Mouse (Mus musculus) adrenal gland, adult 18-20 months (tissue): ENCODE data around the gene Fth1. TPM values are rescaled to one million over a fixed set of nuclear protein-coding genes. Genes with fewer than 3 reads are reported as not detected.
A peak's percentile ranks its signal among the peaks of the same experiment; 100 is the strongest.
"Not testable (repeated sequence)": the region's sequence is repeated elsewhere in the genome, so short reads cannot be mapped to it uniquely, and the experiment has no call there.

Experiments
- DNase-seq, 2 experiments: peaks; one replicate each; pipeline ENCODE4 v3.0.0; 2021 to 2022; ENCODE audit warnings: low spot score in 2 of 2
- total RNA-seq, 2 experiments: library from RNA; stranded (reverse); gene quantifications; 1 replicate in 1 of 2; 2 replicates in 1 of 2; pipeline ENCODE4 v1.2.3; 2021

Gene Fth1
- total RNA-seq, 2 experiments from 2014 or later = 3,118 to 4,182 TPM

- no peak for DNase-seq
Measured at GRCm38 (mm10) chr19:9957965-9958364, 22.4 kb upstream of the Fth1 start.

DNA sequence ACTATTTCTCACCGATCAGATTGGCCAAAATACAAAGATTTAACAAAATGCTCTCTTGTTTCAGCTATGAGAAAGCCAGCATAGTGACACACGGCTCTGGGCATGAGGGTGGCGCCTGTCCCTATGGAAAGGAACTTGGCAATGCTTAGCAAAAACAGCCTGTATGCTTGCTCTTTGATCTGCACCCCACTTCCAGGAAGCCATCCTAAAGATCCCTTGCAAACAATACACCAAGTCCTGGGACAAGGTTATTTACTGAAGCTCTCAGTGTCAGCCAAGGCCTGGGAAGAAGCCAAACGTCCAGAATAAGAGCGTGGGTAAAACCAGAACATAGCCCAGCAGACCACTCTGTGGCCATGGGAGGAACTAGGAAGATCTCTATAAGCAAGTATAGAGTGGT is 19.6 kb upstream of the Fth1 start:
- no peak for DNase-seq

GRCm38 (mm10) chr19:9964205-9964916 is 16.0 kb upstream of the Fth1 start:
- DNase-seq = no peak

- no peak for DNase-seq
Measured at GRCm38 (mm10) chr19:9966096-9966867, 14.1 kb upstream of the Fth1 start.

GRCm38 (mm10) chr19:9968081-9968787 is 12.2 kb upstream of the Fth1 start:
- no peak for DNase-seq

- DNase-seq = not testable (repeated sequence)
Measured at GRCm38 (mm10) chr19:9974853-9975252, 5.5 kb upstream of the Fth1 start.

- DNase-seq = no peak
Measured at GRCm38 (mm10) chr19:9977085-9977484, 3.3 kb upstream of the Fth1 start.

GRCm38 (mm10) chr19:9978431-9978951 is 1.9 kb upstream of the Fth1 start:
- DNase-seq = peak; percentile 73 to 77

DNA sequence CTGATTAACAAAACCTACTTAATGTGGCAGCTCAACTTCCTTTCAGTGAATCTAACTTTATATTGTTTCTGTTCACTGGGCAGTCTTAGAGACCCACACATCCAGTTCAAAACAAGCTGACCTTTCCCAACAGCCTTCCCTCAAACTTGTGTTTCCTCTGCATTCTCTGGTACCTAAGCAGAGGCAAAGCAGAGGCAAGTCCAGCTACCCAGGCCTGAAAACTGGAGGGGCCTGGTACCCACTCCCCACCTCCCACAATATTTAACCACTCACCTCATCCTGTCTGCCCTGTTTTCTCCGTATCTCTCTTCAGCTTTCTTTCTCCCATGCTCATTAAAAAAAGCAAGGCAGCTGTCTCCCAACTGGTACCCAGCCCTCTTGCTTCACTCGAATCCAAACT is 1.2 kb upstream of the Fth1 start:
- no peak for DNase-seq

- DNase-seq = no peak
Measured at GRCm38 (mm10) chr19:9981621-9982020, 1.2 kb downstream of the Fth1 start.

GRCm38 (mm10) chr19:9982151-9982851 is 1.9 kb downstream of the Fth1 start:
- peak; percentile 97 to 98 for DNase-seq

GRCm38 (mm10) chr19:9982852-9983542 is 2.6 kb downstream of the Fth1 start:
- DNase-seq = peak; percentile 69 to 76

DNA sequence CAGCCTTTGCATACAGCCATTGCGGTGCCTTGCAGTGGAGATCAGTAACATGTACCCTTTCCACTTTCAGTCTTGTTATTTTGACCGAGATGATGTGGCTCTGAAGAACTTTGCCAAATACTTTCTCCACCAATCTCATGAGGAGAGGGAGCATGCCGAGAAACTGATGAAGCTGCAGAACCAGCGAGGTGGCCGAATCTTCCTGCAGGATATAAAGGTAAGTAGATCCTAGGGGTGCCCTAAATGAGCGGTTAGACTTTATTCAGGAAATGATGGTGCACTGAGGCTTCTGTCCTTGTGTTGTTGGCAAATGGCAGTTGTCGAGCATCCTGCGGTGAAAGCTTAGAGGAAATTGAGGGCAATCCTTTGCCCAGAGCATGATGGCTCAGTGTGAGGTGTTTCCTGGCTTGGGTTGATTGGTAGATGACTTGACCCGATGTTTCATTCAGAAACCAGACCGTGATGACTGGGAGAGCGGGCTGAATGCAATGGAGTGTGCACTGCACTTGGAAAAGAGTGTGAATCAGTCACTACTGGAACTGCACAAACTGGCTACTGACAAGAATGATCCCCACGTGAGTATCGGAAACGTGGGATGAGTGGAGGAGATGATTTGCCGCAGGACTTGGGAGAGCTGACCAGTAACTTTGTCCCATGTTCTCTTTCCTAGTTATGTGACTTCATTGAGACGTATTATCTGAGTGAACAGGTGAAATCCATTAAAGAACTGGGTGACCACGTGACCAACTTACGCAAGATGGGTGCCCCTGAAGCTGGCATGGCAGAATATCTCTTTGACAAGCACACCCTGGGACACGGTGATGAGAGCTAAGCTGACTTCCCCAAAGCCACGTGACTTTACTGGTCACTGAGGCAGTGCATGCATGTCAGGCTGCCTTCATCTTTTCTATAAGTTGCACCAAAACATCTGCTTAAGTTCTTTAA is 4.0 kb downstream of the Fth1 start:
- no peak for DNase-seq

- no peak for DNase-seq
Measured at GRCm38 (mm10) chr19:9985190-9985899, 4.9 kb downstream of the Fth1 start.

- DNase-seq = no peak
Measured at GRCm38 (mm10) chr19:9985900-9986421, 5.6 kb downstream of the Fth1 start.

- DNase-seq = no peak
Measured at GRCm38 (mm10) chr19:9987192-9987591, 6.8 kb downstream of the Fth1 start.

- DNase-seq = no peak
Measured at GRCm38 (mm10) chr19:9987593-9987992, 7.2 kb downstream of the Fth1 start.

- DNase-seq = no peak
Measured at GRCm38 (mm10) chr19:9989171-9989883, 8.9 kb downstream of the Fth1 start.
